Mouse (Mus musculus) liver, embryonic 12.5 days (tissue): ENCODE results near the gene Rab44. TPM values are rescaled to one million over a fixed set of nuclear protein-coding genes. Genes with fewer than 3 reads are reported as not detected.

Experiments used
- ATAC-seq: fragments of 200-750 bp; cut with Nextera tagmentation; 2 replicates; pipeline ENCODE4 v1.8.0; 2017; ENCODE audit warnings: moderate number of reproducible peaks, mild to moderate bottlenecking, moderate library complexity
- H3K27ac ChIP-seq: fragments of 300-500 bp; sonication (generic); 2 replicates; pipeline ENCODE4 v1.5.1; 2016; ENCODE audit warnings: mild to moderate bottlenecking
- H3K27me3 ChIP-seq: fragments of 300-500 bp; sonication (generic); replicated peaks from 2 replicates; pipeline ENCODE4 v1.6.1; 2016; ENCODE audit warnings: mild to moderate bottlenecking, moderate library complexity
- H3K36me3 ChIP-seq: fragments of 300-500 bp; sonication (generic); 2 replicates; pipeline ENCODE4 v1.6.1; 2016; ENCODE audit warnings: mild to moderate bottlenecking, moderate library complexity
- H3K4me1 ChIP-seq: fragments of 300-500 bp; sonication (generic); 2 replicates; pipeline ENCODE4 v1.6.1; 2016
- H3K4me2 ChIP-seq: fragments of 300-500 bp; sonication (generic); 2 replicates; pipeline ENCODE4 v1.6.1; 2016; ENCODE audit warnings: mild to moderate bottlenecking, moderate library complexity
- H3K4me3 ChIP-seq: fragments of 300-500 bp; sonication (generic); 2 replicates; pipeline ENCODE4 v1.5.1; 2016; ENCODE audit warnings: mild to moderate bottlenecking, moderate library complexity
- H3K9ac ChIP-seq: fragments of 300-500 bp; sonication (generic); 2 replicates; pipeline ENCODE4 v1.6.1; 2016; ENCODE audit warnings: mild to moderate bottlenecking, moderate library complexity
- H3K9me3 ChIP-seq: fragments of 300-500 bp; sonication (generic); replicated peaks from 2 replicates; pipeline ENCODE4 v1.6.1; 2016; ENCODE audit warnings: mild to moderate bottlenecking, moderate library complexity
- WGBS: fragments of 180-500 bp; shearing (Covaris S2); methylation state at CpG from one replicate; pipeline ENCODE4 v1.1.7; 2016; ENCODE audit not compliant: insufficient replicate concordance; 5-methylcytosine and 5-hydroxymethylcytosine counted together
- polyA plus RNA-seq: library from polyadenylated mRNA; unstranded; fragments of >200 nt; fragmentation: Nextera tagmentation; extraction: Ambion mirVana; gene quantifications from 2 replicates; pipeline ENCODE4 v1.2.1, GENCODE M21; 2016

Rab44 gene
- polyA plus RNA-seq, 1 experiment from 2014 or later, result 5.0 TPM

DNA sequence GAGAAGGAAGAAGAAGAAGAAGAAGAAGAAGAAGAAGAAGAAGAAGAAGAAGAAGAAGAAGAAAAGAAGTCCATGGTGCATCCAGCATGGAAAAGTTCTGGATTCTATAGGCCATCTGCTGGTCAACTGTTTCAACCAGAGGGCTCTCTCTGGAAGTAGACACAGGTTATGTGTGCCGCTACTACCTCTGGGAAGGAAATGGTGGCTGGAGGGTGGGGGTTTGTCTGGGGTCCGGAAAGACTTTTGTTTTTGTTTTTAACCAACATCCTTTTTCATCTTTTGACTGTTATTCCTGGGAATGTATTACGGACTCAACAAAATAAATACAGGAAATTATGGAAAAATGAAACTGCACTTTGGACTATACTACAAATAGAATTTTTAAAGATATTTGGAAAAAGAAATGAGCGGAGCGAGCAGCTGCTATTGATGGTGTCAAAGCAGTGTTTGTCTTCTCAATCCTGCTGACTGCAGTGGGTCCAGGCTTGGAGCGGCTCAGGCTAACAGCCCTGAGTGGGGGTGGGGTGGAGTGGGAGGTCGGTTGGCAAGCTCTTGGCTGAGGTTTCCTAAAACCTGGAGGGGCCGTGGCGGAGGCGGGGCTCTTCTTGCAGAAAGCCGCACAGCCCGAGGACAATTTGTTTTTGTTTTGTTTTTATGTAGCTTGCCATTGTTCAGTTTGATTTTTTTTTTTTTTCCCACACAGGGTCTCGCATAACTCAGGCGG is 36.0 kb upstream of the Rab44 start:
- no peak overlapping the region for H3K27ac ChIP-seq
- H3K4me1 ChIP-seq, result peaks cover 35% of the 10 kb centered on the region
- H3K27me3 ChIP-seq, result peaks cover 87% of the 10 kb centered on the region
- no peak for ATAC-seq
- peak overlapping the region; percentile 35 for H3K4me3 ChIP-seq
- H3K9me3 ChIP-seq, result no peaks in the 10 kb centered on the region
- peak overlapping the region; percentile 54 for H3K4me2 ChIP-seq
- H3K9ac ChIP-seq, result no peak overlapping the region
- WGBS, result 15% methylated on average over 14 of the region's 14 CpGs
- no peaks in the 10 kb centered on the region for H3K36me3 ChIP-seq

DNA sequence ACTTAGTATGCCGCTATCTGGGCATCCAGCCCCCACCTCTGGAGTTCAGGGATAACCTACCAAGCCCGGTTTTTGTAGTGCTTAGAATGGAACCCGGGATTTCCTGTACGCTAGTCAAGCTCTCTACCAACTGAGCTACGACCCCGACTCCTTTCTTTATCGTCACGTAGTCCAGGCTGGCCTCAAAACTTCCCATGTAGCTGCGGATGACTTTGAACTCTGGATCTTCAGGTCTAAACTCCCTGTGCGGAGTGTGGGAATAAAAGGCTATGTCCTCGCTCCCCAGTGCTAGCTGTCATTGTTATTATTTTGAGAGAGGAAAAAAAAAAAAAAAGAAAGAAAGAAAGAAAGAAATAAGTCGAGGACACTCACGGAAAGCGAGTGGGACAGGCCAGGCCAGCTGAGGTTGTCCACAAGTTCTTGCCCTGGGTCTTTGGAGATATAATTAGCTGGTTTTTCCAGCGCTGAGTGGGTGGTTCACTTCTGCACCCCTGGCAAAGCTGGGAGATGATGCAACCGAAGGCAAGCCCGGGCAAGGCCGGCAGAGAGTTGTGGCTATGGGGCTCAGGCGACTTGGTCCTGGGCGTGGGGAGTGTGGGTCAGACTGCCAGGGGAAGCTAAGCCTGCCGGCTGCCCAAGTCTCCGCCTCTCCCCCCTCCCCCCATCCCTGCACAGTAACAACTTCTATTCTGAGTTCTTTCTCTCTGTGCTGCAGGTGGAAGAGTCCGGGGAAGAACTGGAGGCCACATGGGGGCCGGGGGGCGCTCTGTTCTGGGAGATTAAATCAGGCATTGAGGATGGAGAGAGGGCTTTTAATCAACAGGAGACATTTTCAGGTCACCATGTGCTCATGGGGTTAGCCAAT is 35.2 kb upstream of the Rab44 start:
- Histone ChIP-seq H3K4me2 (peak overlapping the region; percentile 54), H3K36me3 (no peaks in the 10 kb centered on the region), H3K4me3 (peak overlapping the region; percentile 35), H3K27ac (no peak overlapping the region), H3K4me1 (peaks cover 35% of the 10 kb centered on the region), H3K9ac (no peak overlapping the region), H3K9me3 (no peaks in the 10 kb centered on the region), H3K27me3 (peaks cover 79% of the 10 kb centered on the region)
- no peak for ATAC-seq
- 6% methylated on average over 25 of the region's 25 CpGs for WGBS

DNA sequence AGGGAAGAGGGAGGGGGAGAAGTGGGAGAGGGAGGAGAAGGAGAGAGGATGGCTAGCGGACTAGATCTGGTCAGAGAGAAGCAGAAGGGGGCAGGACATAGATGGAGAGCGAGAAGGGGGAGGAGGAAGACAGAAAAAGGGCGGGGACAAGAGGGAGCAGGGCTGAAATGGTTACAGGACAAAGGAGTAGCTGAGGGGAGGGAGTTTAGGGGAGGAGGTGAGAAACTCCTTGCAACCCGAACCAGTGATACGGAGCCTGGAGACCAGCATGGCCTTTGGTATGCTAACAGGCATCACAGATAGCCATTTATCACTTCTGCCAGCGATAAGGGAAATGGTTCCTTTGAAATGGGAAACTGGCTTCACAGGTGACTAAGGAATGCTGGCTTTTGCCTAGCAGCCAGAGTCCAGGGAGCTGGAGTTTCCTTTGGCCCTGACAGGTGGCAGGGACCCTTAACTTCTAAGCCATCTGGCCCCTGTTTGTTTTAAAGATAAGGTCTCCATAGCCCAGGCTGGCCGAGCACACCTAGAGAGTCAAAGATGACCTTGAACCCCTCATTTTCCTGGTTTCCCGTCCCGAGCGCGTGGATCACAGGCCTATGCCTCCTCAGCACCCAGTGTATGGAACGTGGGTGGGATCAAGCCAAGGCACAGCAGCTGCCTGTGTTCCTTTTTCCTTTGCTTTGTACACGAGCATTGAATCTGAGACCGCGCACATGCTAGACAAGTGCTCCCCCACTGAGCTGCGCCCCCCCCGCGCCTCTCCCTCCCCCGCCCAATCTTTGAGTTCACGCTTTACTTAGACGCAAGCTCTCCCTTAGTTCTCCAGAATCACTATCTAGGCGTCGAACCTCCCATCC is 33.0 kb upstream of the Rab44 start:
- H3K9ac ChIP-seq, result peak overlapping the region; percentile 35; the same call in 1 of the 2 replicates
- H3K4me3 ChIP-seq, result peak overlapping the region; percentile 31; the same call in 1 of the 2 replicates
- peaks cover 35% of the 10 kb centered on the region for H3K4me1 ChIP-seq
- no peaks in the 10 kb centered on the region for H3K9me3 ChIP-seq
- 8% methylated on average over 22 of the region's 23 CpGs for WGBS
- ATAC-seq, result no peak
- no peaks in the 10 kb centered on the region for H3K36me3 ChIP-seq
- peaks cover 63% of the 10 kb centered on the region for H3K27me3 ChIP-seq
- H3K27ac ChIP-seq, result 0 out of 2 replicates have a peak overlapping the region, but pooled peaks have one; percentile 22
- H3K4me2 ChIP-seq, result peak overlapping the region; percentile 59

DNA sequence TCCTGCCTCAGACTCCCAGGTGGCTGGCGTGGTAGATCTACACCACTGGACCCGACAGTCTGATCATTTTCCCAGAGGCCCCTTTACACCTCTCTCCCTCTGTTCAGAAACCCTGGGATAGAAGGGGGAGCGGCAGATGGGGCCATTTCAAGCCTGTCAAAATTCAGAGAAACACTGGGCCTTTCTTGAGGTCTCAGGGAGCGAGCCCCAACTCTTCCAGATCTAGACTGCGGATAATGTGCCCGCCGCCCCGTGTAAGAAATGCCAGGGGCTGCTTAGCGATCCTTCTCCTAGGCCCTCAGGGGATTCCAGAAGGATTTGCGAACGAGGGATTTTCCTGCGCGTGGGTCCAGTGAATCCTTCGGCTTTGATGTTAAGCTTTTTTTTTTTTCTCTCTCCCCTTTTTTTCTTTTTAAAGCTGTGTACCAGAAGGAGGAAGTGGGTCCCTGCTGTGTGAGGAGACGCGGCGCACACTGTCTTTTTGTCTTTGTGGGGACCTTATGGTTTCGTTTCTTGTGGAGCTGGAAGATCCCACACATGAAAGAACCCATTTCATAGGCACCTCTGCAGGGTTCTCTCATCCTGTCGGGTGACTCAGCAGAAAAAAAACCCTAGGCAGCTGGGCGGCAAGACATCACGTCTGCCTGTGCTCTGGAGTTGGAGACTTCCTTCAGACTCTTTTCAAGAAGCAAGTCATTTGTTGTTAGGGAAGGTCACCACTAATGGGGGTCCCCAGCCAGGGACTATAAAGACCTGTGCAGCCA is 32.1 kb upstream of the Rab44 start:
- Histone ChIP-seq H3K9me3 (no peaks in the 10 kb centered on the region), H3K4me2 (peak overlapping the region; percentile 59), H3K27ac (0 out of 2 replicates have a peak overlapping the region, but pooled peaks have one; percentile 22), H3K27me3 (peaks cover 58% of the 10 kb centered on the region), H3K9ac (peak overlapping the region; percentile 35; the same call in 1 of the 2 replicates), H3K4me3 (peak overlapping the region; percentile 31), H3K4me1 (peaks cover 35% of the 10 kb centered on the region), H3K36me3 (no peaks in the 10 kb centered on the region)
- WGBS, result 5% methylated on average over 21 of the region's 21 CpGs
- ATAC-seq, result no peak

DNA sequence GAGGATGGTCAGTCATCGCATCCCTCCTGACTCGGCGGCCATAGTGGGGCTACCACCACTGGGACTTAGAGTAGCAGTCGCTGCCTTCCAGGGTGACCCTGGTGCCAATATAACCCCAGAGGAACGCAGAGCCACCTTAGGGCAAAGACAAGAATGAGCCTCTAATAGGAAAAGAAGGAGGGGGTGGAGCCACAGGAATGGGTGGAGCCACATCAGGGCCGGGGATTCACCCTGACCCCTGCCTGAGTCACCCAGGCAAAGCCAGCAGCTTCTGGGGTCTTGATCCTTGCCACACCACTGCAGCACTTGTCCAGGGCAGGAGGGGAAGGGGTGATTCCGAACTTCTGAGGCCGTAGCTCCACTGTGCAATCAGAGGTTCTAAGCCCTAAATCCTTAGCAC is 30.4 kb upstream of the Rab44 start:
- Histone ChIP-seq H3K27ac (no peak overlapping the region), H3K27me3 (peaks cover 42% of the 10 kb centered on the region), H3K36me3 (no peaks in the 10 kb centered on the region), H3K4me2 (no peak overlapping the region), H3K9ac (no peak overlapping the region), H3K4me1 (peaks cover 32% of the 10 kb centered on the region), H3K9me3 (no peaks in the 10 kb centered on the region), H3K4me3 (no peak overlapping the region)
- no peak for ATAC-seq
- 78% methylated on average over 8 of the region's 8 CpGs for WGBS

DNA sequence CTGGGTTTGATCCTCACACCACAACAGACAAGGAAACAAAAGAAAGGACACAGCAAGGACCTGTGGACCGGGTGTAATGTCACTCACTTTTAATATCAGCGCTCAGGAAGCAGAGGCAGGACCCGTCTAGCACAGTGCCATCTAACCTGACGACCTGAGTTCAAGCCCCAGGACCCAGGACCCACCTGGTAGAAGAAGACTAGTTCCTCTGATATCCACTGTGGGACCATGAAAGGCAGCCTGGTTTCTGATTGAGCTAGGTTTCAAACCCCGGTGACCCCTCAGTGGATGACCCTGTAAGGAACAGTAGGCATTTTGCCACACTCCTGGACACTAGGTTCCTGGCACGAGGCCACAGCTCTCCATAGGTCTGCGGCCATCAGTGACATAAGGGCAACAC is 29.3 kb upstream of the Rab44 start:
- peaks cover 23% of the 10 kb centered on the region for H3K4me1 ChIP-seq
- H3K36me3 ChIP-seq, result no peaks in the 10 kb centered on the region
- no peak overlapping the region for H3K9ac ChIP-seq
- no peak for ATAC-seq
- WGBS, result 78% methylated on average over 7 of the region's 7 CpGs
- peaks cover 31% of the 10 kb centered on the region for H3K27me3 ChIP-seq
- no peak overlapping the region for H3K27ac ChIP-seq
- H3K9me3 ChIP-seq, result no peaks in the 10 kb centered on the region
- H3K4me2 ChIP-seq, result no peak overlapping the region
- no peak overlapping the region for H3K4me3 ChIP-seq

DNA sequence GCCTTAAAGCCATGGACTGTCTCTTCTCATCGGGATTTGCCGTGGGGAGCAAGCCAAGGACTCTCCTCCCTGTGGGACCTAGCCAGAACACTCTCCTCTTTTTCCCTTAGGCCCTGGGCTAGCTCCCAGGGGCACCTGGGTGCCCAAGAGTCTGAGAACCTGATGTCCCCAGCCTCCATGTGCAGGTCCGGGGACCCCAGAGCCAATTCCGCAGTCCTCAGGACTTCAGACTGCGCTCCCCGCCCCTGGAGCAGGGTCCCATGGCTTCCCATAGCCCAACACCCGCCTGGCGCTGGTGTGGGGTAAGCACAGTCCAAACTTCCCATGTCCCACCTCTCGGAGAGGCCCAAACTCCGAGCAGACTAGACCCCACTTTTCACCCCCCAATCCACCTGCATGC is 28.7 kb upstream of the Rab44 start:
- H3K27ac ChIP-seq, result no peak overlapping the region
- H3K4me2 ChIP-seq, result no peak overlapping the region
- no peaks in the 10 kb centered on the region for H3K36me3 ChIP-seq
- peaks cover 26% of the 10 kb centered on the region for H3K27me3 ChIP-seq
- no peak overlapping the region for H3K4me3 ChIP-seq
- H3K9ac ChIP-seq, result no peak overlapping the region
- peaks cover 22% of the 10 kb centered on the region for H3K4me1 ChIP-seq
- H3K9me3 ChIP-seq, result no peaks in the 10 kb centered on the region
- 67% methylated on average over 10 of the region's 10 CpGs for WGBS
- no peak for ATAC-seq

DNA sequence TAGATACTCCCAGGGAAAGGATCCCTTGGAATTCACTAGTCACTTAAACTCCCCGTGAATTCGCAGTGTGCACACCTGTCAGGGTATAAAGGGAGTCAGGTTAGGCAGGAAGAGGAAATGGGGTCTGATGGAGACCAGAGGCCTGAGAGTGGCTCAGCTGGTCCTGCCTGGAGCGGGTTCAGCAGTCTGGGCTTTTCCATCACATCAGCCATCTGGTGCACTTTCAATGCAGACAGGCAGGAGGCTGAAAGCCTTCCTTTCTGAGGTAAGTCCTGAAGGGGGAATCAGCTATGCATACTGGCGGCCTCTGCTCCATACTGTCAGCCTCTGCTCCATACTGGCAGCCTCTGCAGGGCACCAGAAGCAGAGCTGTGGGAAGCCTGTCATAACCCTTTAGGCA is 27.0 kb upstream of the Rab44 start:
- no peak overlapping the region for H3K9ac ChIP-seq
- WGBS, result 63% methylated on average over 4 of the region's 4 CpGs

DNA sequence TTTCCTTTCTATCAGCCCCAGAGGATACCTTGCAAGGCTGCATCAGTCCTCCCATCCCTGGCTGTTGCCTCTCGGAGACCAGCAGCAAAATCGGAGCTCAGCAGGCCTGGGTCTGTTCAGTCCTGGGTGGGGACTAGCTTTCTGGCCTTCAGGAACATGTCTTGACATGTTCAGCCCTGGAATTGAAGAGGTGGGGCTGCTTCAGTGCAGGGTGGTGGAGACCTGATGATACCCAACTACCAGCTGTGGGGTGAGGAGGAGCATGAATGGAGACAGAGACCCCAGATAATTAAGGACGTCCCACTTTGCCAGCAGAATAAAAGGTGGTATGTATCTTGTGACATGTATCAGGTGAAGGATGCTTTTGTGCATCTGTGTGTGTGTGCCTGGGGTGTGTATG is 23.2 kb upstream of the Rab44 start, which contains the start of gene Cdkn1a:
Gene Cdkn1a (plus strand): TSS at position 201 of the 400 bp plus-strand sequence.
- Histone ChIP-seq H3K27ac (no peak within 1 kb of the TSS), H3K4me3 (no peak within 1 kb of the TSS), H3K27me3 (peaks cover 44% of the 10 kb centered on the region), H3K36me3 (no peaks in the 10 kb centered on the region), H3K9ac (no peak within 1 kb of the TSS), H3K4me2 (no peak within 1 kb of the TSS), H3K4me1 (peaks cover 31% of the 10 kb centered on the region), H3K9me3 (no peaks in the 10 kb centered on the region)
- ATAC-seq, result no peak
- 65% methylated on average over 3 of the region's 3 CpGs for WGBS

More for the DNA sequence above, 27.0 kb upstream of the Rab44 start:
- Histone ChIP-seq H3K27ac (no peak overlapping the region), H3K36me3 (no peaks in the 10 kb centered on the region), H3K4me2 (no peak overlapping the region), H3K4me1 (peaks cover 6% of the 10 kb centered on the region), H3K27me3 (peaks cover 17% of the 10 kb centered on the region), H3K9me3 (no peaks in the 10 kb centered on the region), H3K4me3 (no peak overlapping the region)
- no peak for ATAC-seq

DNA sequence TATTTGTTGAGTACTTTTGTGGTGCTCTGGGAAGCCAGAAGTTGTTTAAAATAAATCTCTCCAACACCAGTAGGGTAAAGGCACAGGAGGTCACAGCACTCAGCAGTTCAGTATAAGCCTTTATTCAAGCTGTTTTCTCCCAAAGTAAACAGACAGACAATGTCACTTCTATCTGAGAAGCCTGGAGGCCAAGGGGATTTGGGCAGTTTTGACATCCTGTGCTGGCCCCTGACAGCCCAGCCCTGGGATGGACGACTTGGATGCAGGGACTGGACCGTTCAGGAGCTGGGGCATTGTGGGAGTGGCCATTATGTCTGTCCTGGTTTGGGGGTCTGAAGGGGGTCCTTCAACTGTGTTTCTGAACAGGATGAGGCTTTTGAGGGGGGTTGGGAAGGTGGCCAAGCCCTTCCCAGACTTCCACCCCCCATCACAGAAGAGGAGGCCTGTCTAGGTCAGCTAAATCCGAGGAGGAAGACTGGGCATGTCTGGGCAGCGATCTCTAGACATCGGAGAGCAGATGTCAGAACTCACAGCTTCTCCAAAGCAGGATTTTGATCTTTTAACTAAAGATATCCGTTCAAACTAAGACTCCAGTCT is 22.5 kb upstream of the Rab44 start:
- no peaks in the 10 kb centered on the region for H3K9me3 ChIP-seq
- no peak overlapping the region for H3K27ac ChIP-seq
- no peak overlapping the region for H3K4me3 ChIP-seq
- WGBS, result 38% methylated on average over 6 of the region's 6 CpGs
- H3K9ac ChIP-seq, result no peak overlapping the region
- peaks cover 51% of the 10 kb centered on the region for H3K27me3 ChIP-seq
- peaks cover 33% of the 10 kb centered on the region for H3K4me1 ChIP-seq
- H3K36me3 ChIP-seq, result no peaks in the 10 kb centered on the region
- H3K4me2 ChIP-seq, result no peak overlapping the region
- ATAC-seq, result no peak

DNA sequence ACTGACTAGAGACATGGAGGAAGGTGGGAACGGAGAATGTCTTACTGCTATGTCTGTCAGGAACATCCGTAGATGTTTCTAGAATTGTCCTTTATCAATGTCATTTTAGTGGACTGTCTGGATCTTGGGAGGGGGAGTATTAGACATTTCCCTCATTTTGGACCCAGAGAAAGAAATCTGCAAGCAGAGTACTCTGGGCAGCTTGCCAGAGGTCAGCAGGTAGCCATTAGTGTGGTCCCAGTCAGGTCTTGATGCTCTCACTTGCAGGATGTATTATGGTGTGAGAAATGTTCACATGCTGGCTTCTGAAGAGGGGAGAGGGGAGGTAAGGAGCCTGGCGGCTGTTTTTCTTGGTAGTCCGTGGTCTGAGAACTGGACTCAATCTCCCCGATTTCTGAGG is 21.4 kb upstream of the Rab44 start:
- Histone ChIP-seq H3K9me3 (no peaks in the 10 kb centered on the region), H3K9ac (no peak overlapping the region), H3K27me3 (peaks cover 55% of the 10 kb centered on the region), H3K4me2 (no peak overlapping the region), H3K27ac (no peak overlapping the region), H3K4me3 (no peak overlapping the region), H3K4me1 (peaks cover 33% of the 10 kb centered on the region), H3K36me3 (no peaks in the 10 kb centered on the region)
- WGBS, result 45% methylated on average over 5 of the region's 5 CpGs
- ATAC-seq, result no peak
